Mouse (Mus musculus) layer of hippocampus, postnatal 36 days (tissue): ENCODE data around the gene Mrap2. TPM values are rescaled to one million over a fixed set of nuclear protein-coding genes. Genes with fewer than 3 reads are reported as not detected.

ENCODE experiments used
- DNase-seq, 2 experiments: peaks; one replicate each; pipeline ENCODE4 v3.0.0; 2022
- total RNA-seq, 2 experiments: library from RNA; stranded (reverse); gene quantifications; 2 replicates each; pipeline ENCODE4 v1.2.3; 2021

The Mrap2 gene
- total RNA-seq, 2 experiments from 2014 or later = 2.5 to 4.2 TPM

GRCm38 (mm10) chr9:87182231-87182630 lies 38.1 kb downstream of the Mrap2 start:
- DNase-seq = no peak

DNA sequence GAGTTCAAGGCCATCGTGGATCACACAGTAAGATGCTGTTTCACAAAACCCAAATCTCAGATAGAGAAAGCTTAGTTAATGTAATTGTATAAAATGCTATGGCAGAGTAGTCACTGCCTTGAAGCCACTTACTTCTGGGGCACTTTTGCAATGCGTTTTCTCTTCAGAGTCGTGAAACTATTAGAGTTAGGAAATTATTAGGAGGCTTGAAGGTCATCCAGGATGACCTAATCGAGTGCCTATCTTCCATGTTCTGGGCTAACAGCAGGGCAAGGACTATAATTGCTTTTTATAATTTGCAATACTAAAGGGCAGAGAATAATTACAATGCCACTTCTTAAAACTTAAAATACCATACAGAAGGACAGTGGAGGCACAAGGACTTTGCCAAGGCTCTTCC lies 43.2 kb downstream of the Mrap2 start:
- DNase-seq = no peak

- no peak for DNase-seq
Measured at GRCm38 (mm10) chr9:87193721-87194120, 49.6 kb downstream of the Mrap2 start.

GRCm38 (mm10) chr9:87197277-87197676 lies 53.2 kb downstream of the Mrap2 start:
- DNase-seq = no peak

- DNase-seq = no peak
Measured at GRCm38 (mm10) chr9:87198036-87198435, 53.9 kb downstream of the Mrap2 start.

GRCm38 (mm10) chr9:87200426-87200825 lies 56.3 kb downstream of the Mrap2 start:
- DNase-seq = no peak

GRCm38 (mm10) chr9:87200919-87201318 lies 56.8 kb downstream of the Mrap2 start:
- no peak for DNase-seq

GRCm38 (mm10) chr9:87202431-87202830 lies 58.3 kb downstream of the Mrap2 start:
- peak; percentile 35 to 40 for DNase-seq

DNA sequence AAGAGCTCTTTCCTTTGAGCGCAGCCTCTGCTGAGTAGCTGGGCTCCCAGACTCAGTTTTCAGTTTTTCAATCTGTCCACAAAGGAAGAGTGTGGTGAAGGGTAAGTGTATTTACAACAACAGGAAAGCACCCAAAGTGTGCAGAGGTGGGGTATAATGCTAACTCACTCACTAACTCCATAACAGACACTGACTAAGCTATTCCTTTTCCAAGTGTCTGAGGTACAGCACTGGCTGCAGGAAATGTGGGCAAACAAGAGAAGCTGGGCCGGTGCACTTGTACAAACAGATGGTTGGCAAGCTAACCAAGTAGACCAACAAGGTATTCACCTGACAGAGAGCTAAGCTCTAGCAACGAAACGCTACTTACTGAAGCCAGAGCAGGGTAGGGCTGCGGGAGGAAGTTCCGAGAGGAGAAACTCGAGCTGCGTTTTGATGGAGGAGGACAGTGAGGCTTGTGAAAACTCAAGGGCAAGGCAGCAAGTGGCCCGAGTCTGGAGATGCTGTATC lies 66.8 kb downstream of the Mrap2 start:
- no peak for DNase-seq

GRCm38 (mm10) chr9:87213204-87213603 lies 69.1 kb downstream of the Mrap2 start:
- DNase-seq = no peak

Other genes starting within 250 kb of the Mrap2 start
- gene Ripply2, start 128.8 kb upstream of the Mrap2 start, total RNA-seq = 10 to 100 TPM; 10.0 to 13.6 TPM
- 10 to 100 TPM; 39.2 to 45.6 TPM for gene Cyb5r4, start 122.3 kb upstream of the Mrap2 start, total RNA-seq
- 10 to 100 TPM; 11.8 to 12.1 TPM for gene Cep162, start 111.2 kb downstream of the Mrap2 start, total RNA-seq